Mouse (Mus musculus) spleen, postnatal 0 days (tissue): Measurements from ENCODE around the gene Gm5475. TPM values are rescaled to one million over a fixed set of nuclear protein-coding genes. Genes with fewer than 3 reads are reported as not detected.

Source experiments
- polyA plus RNA-seq: library from polyadenylated mRNA; unstranded; fragments of >200 nt; fragmentation: Nextera tagmentation; extraction: Ambion mirVana; gene quantifications from 2 replicates; pipeline ENCODE4 v1.2.1, GENCODE M21; 2015

Gm5475 gene
- polyA plus RNA-seq, result 0.07 TPM in 1 of 2 replicates, not detected in the other

DNA sequence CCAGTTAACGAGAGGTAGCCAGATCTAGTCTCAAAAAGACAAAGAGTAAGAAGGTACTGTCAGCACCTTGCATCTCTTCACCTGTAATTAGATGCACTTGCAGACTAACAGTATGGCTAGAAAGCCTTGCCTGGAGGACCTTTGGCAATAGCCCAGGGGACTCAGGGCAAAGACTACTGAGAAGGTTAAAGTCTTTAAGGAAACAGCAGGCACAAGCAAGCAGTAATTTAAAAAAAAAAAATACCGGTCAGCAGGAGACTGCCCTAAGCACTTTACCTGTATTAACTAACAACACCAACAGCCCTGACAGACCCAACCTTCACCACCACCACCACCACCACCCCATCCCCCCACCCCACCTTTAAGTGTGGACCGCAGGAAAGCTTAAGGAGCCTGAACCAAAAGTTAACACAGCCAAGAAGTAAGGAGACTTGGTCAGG, at the start of gene Gm5475:
Gene Gm5475 (plus strand): TSS at position 390 of the 440 bp plus-strand sequence.

DNA sequence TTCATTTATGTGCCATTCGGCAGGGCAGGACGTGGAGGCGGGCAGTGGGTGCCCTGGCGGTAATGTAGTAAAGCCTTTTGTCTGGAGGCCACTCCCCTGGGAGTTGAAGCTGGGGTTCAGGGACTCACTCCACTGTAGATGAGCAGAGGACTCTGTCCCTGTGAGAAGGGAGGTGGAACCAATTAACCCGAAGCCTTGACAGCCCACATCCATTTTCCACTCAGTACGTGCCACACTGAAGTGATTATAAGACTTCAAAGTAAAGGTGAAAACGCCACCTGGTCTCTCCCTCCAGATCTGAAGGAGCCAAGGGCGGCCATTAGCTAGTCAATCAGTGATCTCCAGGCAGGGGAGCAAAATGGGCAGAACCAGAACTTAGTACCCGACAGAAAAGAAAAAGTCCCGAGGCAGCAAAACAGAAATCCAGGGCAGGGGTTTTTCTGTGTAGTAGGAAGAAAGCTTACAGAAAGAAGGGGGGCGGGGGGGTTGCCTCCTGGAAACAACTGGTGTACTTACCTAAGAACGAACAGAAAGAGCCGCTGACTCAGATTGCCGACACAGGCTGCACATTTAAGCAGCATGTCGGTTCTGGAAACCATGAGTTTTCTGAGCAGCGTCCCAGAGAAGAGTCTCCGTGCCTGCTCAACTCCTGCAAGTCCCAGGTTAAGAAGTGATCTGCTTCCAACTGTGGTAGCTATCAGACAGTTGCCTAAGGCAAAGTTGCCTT, 2.6 kb downstream of the Gm5475 start, which contains the start of gene Slc11a2:
Gene Slc11a2 (minus strand): TSS at position 677 of the 727 bp plus-strand sequence.

DNA sequence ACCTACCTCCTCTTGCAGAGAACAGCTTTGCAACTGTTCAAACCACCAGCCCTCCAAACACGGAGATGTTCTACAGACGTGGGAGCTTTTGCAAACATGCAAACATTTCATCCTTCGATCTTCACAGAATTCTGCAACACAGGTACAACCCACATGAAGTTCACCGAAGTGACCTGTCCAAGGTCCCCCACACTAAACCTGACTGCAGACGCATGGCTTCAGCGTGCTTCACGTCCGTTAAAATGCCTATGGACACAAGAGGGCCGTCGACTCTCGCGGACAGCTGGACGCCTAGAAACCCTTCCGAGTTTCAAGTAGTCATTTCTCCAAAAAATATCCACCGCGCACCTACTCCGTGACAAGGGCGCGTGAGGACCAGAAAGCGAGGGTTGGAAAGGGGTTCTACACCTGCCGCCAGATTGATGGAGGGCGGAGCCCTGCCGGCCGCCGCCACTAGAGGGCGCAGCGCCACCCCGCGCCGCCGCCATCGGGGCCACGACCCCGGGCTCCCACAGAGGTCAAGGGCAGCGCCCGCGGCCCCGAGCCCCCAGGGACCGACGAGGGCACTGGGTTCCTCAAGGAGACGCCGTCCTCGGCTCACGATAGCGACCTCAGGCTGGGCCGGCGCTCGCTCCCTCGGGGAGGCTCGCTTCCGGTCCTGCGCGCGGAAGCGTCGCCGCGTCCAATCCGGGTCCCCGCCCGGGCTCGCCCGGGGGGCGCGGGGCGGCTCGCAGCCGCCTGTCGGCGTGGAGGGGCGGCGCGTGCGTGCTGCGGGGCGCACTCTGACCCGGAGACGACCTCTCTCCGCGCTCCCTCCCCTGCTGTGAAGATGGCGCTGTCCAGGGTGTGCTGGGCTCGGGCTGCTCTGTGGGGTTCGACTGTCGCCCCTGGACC, 46.6 kb downstream of the Gm5475 start, which contains the start of gene Letmd1:
Gene Letmd1 (plus strand): TSS at position 729 of the 894 bp plus-strand sequence.

Other genes starting within 250 kb of the Gm5475 start
- gene Atf1, start 194.3 kb upstream of the Gm5475 start, polyA plus RNA-seq, result 60.8 and 61.5 TPM in 2 replicates
- not detected in 2 replicates for gene Tmprss12, start 141.3 kb upstream of the Gm5475 start, polyA plus RNA-seq
- 6.5 and 7.0 TPM in 2 replicates for gene Mettl7a1, start 118.0 kb upstream of the Gm5475 start, polyA plus RNA-seq
- 0.07 TPM in 1 of 2 replicates, not detected in the other for gene Mettl7a3, start 87.2 kb upstream of the Gm5475 start, polyA plus RNA-seq
- gene Methig1, start 69.0 kb upstream of the Gm5475 start, polyA plus RNA-seq, result 0.11 TPM in 1 of 2 replicates, not detected in the other
- not detected in 2 replicates for gene Mettl7a2, start 68.9 kb upstream of the Gm5475 start, polyA plus RNA-seq
- not detected in 2 replicates for gene Higd1c, start 57.6 kb upstream of the Gm5475 start, polyA plus RNA-seq
- gene Slc11a2, start 2.9 kb downstream of the Gm5475 start, polyA plus RNA-seq, result 35.7 and 43.1 TPM in 2 replicates
- 10.5 and 11.1 TPM in 2 replicates for gene Letmd1, start 46.9 kb downstream of the Gm5475 start, polyA plus RNA-seq
- 1.6 and 1.7 TPM in 2 replicates for gene Csrnp2, start 73.3 kb downstream of the Gm5475 start, polyA plus RNA-seq
- gene Tfcp2, start 129.9 kb downstream of the Gm5475 start, polyA plus RNA-seq, result 8.3 and 9.8 TPM in 2 replicates
- gene Pou6f1, start 177.8 kb downstream of the Gm5475 start, polyA plus RNA-seq, result 2.7 and 3.5 TPM in 2 replicates
- 239 and 249 TPM in 2 replicates for gene Dazap2, start 193.2 kb downstream of the Gm5475 start, polyA plus RNA-seq
- 9.4 and 13.4 TPM in 2 replicates for gene Smagp, start 214.8 kb downstream of the Gm5475 start, polyA plus RNA-seq
- gene Bin2, start 247.4 kb downstream of the Gm5475 start, polyA plus RNA-seq, result 18.3 and 24.0 TPM in 2 replicates